Mouse (Mus musculus): ENCODE results near the gene Map3k1.
A peak's percentile ranks its signal among the peaks of the same experiment; 100 is the strongest.
"Not testable (repeated sequence)": the region's sequence is repeated elsewhere in the genome, so short reads cannot be mapped to it uniquely, and the experiment has no call there.

Map3k1 gene

DNA sequence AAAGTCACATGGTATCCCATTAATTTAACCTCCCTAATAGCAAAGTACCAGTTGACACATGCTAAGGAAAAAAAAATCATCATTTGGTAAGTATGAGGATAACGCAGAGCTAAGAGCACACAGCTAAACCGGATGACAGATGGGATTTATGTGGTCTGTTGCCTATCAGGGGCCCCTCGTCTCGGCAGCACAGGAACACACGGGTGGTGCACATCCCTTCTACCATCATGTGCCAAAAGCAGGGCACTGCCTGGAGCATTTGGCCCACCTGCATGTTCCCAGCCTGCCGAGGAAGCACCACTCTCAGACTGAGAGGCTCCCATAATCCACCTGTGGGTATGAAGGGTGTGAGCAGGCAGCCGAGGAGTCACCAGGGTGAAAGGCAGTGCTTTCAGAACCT lies 63.6 kb downstream of the Map3k1 start:
- no peak for DNase-seq (ENCODE audit: low read depth in 1 of 2, low spot score in 2 of 2)

- DNase-seq (ENCODE audit: low read depth in 1 of 2, low spot score in 2 of 2): no peak
These were observed 64.4 kb downstream of the Map3k1 start for GRCm38 (mm10) chr13:111744233-111745000.

DNA sequence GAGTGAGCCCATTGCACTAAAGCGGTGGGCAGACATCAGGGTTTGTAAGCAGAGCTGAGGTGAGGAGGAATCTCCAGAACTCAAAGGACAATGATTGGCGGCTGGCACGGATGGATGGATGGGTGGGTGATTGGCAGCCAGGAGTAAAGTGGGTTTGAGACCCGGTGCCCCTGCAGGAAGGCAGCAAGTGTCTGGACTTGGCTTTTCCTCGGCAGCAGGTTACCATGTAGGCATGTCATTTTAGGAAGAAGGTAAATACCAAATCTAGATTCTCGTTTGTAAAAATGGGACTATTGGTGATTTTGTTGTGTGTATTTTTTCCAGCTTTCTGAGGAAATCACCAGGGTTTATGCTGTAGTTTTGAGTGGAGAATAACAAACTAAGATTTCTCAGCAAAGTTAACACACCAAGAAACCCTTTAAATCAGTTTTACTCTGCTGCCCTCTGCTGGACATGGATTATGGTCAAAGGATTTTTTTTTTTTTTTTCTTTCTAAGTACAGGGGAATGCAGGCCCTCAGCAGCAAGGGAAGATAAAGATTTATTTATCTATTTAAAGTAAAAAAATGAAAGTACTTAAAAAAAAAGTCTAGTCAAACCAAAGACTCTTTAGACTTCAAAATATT lies 66.7 kb downstream of the Map3k1 start:
- no peak for DNase-seq (ENCODE audit: low read depth in 1 of 2, low spot score in 2 of 2)

DNA sequence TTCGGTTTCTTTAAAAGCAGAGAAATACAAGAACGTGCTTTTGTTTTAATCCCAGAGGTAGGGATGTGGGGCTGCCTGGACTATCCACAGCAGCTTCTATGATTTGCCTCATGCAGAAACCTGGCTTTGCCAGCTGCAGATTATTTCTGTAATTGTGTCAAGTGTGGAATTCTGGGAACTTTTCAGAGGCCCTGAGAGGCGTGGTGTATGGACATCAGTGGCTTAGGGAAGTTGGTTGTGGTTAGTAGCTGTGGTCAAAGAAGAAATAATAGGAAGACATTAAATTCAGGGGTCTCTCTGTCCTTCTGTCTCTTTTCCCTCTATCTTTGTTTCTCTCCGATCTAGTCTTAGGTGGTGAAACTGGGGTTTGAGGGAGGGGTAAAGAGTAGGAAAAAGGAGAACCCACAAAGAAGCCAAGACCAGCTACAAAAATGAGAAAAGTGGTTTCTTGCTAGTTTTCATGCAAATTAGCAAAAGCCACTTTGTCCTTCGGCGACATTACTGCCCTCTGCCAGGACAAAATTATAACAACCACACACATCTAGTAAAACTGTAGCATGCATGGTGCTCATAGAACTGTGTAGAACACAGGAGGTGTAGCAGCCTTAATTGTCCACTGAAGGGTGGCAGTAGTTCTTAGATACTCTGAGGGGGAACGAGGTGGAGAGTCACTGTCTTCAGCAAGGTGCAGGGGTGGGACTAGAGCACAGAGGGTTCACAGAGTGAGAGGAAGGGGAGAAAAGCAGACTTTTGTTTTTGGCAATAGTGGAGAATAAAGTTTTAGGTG lies 67.4 kb downstream of the Map3k1 start:
- DNase-seq (ENCODE audit: low read depth in 1 of 2, low spot score in 2 of 2): no peak

GRCm38 (mm10) chr13:111726898-111727297 lies 81.9 kb downstream of the Map3k1 start:
- DNase-seq (ENCODE audit: low read depth in 1 of 2, low spot score in 2 of 2): no peak

GRCm38 (mm10) chr13:111725165-111726077 lies 83.4 kb downstream of the Map3k1 start:
- peak; percentile 83 to 91 for DNase-seq (ENCODE audit: low read depth in 1 of 2, low spot score in 2 of 2)

- no peak for DNase-seq (ENCODE audit: low read depth in 1 of 2, low spot score in 2 of 2)
These were observed 84.0 kb downstream of the Map3k1 start for GRCm38 (mm10) chr13:111724811-111725164.

GRCm38 (mm10) chr13:111719726-111720125 lies 89.1 kb downstream of the Map3k1 start:
- no peak for DNase-seq (ENCODE audit: low read depth in 1 of 2, low spot score in 2 of 2)

DNA sequence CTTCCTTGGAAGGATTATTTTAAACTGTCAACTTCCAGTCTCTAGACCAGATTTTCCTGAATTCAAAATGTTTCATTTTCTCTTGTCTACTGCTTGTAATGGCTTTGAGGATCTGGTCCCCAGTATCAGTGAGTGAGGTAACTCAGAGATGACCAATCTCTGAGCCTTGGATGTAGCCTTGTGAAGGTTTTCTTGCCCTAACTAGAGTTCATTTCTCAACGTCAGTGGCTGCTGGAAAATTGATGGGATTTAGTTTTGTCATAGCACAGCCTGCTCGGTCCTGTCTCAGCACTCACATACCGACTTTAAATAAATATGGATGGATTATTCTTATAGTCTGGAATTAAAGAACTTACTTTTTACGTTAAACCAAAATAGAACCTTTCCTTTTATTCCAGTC lies 98.3 kb downstream of the Map3k1 start:
- DNase-seq (ENCODE audit: low read depth in 1 of 2, low spot score in 2 of 2): no peak

GRCm38 (mm10) chr13:111703952-111704351 lies 104.8 kb downstream of the Map3k1 start:
- DNase-seq (ENCODE audit: low read depth in 1 of 2, low spot score in 2 of 2): not testable (repeated sequence)

GRCm38 (mm10) chr13:111703396-111703795 lies 105.4 kb downstream of the Map3k1 start:
- DNase-seq (ENCODE audit: low read depth in 1 of 2, low spot score in 2 of 2): no peak
